Comparison of ENCODE assay signal across 8 mouse cellular contexts in genomic region chr7:31155296-31156033, GRCm38 (mm10). TPM values are rescaled to one million over a fixed set of nuclear protein-coding genes. Genes with fewer than 3 reads are reported as not detected.
DNase-seq lines count a peak whose midpoint lies in the region; ATAC-seq lines count a peak whose summit lies in the region.

Gene Gramd1a (minus strand): TSS chr7:31155896.

- no peak within 1 kb of the TSS for H3K4me3 ChIP-seq in limb, embryonic 13.5 days
- no peak within 1 kb of the TSS for H3K4me3 ChIP-seq in neural tube, embryonic 14.5 days (ENCODE audit: low read depth, low read length)

- no peak for DNase-seq in frontal cortex, adult 2 months (ENCODE audit: extremely low spot score in 1 of 2, low spot score in 1 of 2)
- no peak for DNase-seq in adrenal gland, postnatal 4 days (ENCODE audit: low spot score in 2 of 2)
- DNase-seq in gastrocnemius, postnatal 36 days = peak in 1 of 2 experiments; percentile 36
- DNase-seq in B cell, adult 2 months = no peak

- intact Hi-C loops in gastrocnemius, postnatal 36 days (cut with DNase I) = loop anchor here (5.0 kb wide), 1 partner anchor 48 kb away; no protein-coding TSS in a partner anchor

- H3K27ac ChIP-seq in limb, embryonic 13.5 days = peak within 1 kb of the TSS; percentile 33; the same call in 1 of the 2 replicates
- no peak within 1 kb of the TSS for H3K27ac ChIP-seq in neural tube, embryonic 14.5 days (ENCODE audit: low read depth, low read length)

- 0 out of 2 replicates have a peak within 1 kb of the TSS, but pooled peaks have one; percentile 21 for H3K4me2 ChIP-seq in limb, embryonic 13.5 days (replicated peaks)
- H3K4me2 ChIP-seq in neural tube, embryonic 14.5 days (ENCODE audit: low read depth, low read length) = no peak within 1 kb of the TSS

- H3K27me3 ChIP-seq in limb, embryonic 13.5 days = no peaks in the 10 kb centered on the region
- no peaks in the 10 kb centered on the region for H3K27me3 ChIP-seq in neural tube, embryonic 14.5 days (ENCODE audit: control insufficient read depth, insufficient read depth, low read length)

- H3K36me3 ChIP-seq in limb, embryonic 13.5 days = no peaks in the 10 kb centered on the region
- H3K36me3 ChIP-seq in neural tube, embryonic 14.5 days (ENCODE audit: control insufficient read depth, insufficient read depth, low read length) = no peaks in the 10 kb centered on the region

- no peak for ATAC-seq in frontal cortex, adult (ENCODE audit: low TSS enrichment)
- no peak for ATAC-seq in inflammation-experienced regulatory T-cells, adult 6 months
- no peak for ATAC-seq in limb, embryonic 13.5 days (ENCODE audit: low FRiP score, low read depth)
- no peak for ATAC-seq in neural tube, embryonic 14.5 days (ENCODE audit: low read depth)

- H3K9ac ChIP-seq in limb, embryonic 13.5 days = no peak within 1 kb of the TSS
- no peak within 1 kb of the TSS for H3K9ac ChIP-seq in neural tube, embryonic 14.5 days (replicated peaks; ENCODE audit: low read depth, low read length)

- H3K9me3 ChIP-seq in limb, embryonic 13.5 days = no peaks in the 10 kb centered on the region
- no peaks in the 10 kb centered on the region for H3K9me3 ChIP-seq in neural tube, embryonic 14.5 days (ENCODE audit: control insufficient read depth, low read length)

- peaks cover 16% of the 10 kb centered on the region for H3K4me1 ChIP-seq in limb, embryonic 13.5 days
- H3K4me1 ChIP-seq in neural tube, embryonic 14.5 days (ENCODE audit: control insufficient read depth, insufficient read depth, low read length) = peaks cover 8% of the 10 kb centered on the region; the same call in 1 of the 2 replicates

- WGBS in limb, embryonic 13.5 days = 52% methylated on average over 5 of the region's 5 CpGs
- WGBS in neural tube, embryonic 14.5 days = 77% methylated on average over 5 of the region's 5 CpGs

RNA-seq across cellular contexts. Expression of gene Gramd1a, which starts in this region (rescaled TPM):
- 174 and 186 TPM in 2 replicates for polyA plus RNA-seq in frontal cortex, adult 2 months (2012; rRNA removed)
- 10 to 100 TPM; 55.4 to 58.7 TPM for total RNA-seq in adrenal gland, postnatal 4 days (2021)
- total RNA-seq in gastrocnemius, postnatal 36 days (2021) = 10 to 100 TPM; 36.2 to 45.2 TPM
- polyA plus RNA-seq in inflammation-experienced regulatory T-cells, adult 6 months (2017; shearing (Covaris generic)) = 100 to 1,000 TPM in 1 of 3 experiments, 10 to 100 TPM in 2; 70.7 to 113 (median 98.7) TPM
- 79.8 and 83.2 TPM in 2 replicates for polyA plus RNA-seq in limb, embryonic 13.5 days (2015; fragmentation: Nextera tagmentation; extraction: Ambion mirVana)
- 180 and 208 TPM in 2 replicates for polyA plus RNA-seq in neural tube, embryonic 14.5 days (2014; fragmentation: Nextera tagmentation; extraction: Ambion mirVana)
